ENCODE assay signal across 10 mouse cellular contexts in the genomic region with DNA sequence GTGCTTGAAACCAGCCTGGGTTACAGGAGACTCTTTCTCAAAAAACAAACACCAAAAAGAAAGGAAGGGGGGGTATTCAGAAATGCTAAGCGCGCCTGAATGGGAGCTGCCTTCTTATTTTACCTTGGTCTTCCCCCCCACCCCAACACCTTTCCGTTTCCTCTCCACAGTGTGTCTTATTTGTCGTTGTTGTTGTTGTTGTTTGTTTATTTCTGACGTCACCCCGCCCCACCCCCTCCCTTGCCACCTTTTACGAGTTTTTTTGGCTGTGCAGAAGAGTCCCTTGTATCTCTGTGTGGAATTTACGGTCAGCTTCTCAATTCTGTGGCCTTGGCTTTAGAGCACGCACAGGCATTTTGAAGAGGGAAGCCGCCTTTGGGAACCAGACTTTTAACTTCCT. TPM values are rescaled to one million over a fixed set of nuclear protein-coding genes. Genes with fewer than 3 reads are reported as not detected.
A peak's percentile ranks its signal among the peaks of the same experiment; 100 is the strongest.
DNase-seq lines count a peak whose midpoint lies in the region; ATAC-seq lines count a peak whose summit lies in the region.
"Had no signal": no experiment of that assay in that cellular context is flagged by ENCODE, and none has a peak within 500 bp of the region (broad histone marks: within the 10 kb centered on the region; RNA-seq: fewer than 3 reads in every experiment).

No protein-coding gene starts in this region.

- intact Hi-C loops in heart, postnatal 36 days (cut with DNase I): loop anchor here (2.0 kb wide), 2 partner anchors 25 to 77 kb away; no protein-coding TSS in a partner anchor

- H3K4me2 ChIP-seq in heart, embryonic 14.5 days (ENCODE audit: low read length): peak overlapping the region; percentile 83
- peak overlapping the region; percentile 98 for H3K4me2 ChIP-seq in embryonic facial prominence, embryonic 14.5 days (ENCODE audit: low read depth, low read length)
- H3K4me2 ChIP-seq in liver, embryonic 15.5 days: peak overlapping the region; percentile 86

- H3K27me3 ChIP-seq in heart, embryonic 14.5 days (ENCODE audit: control insufficient read depth, insufficient read depth, low read length): no peaks in the 10 kb centered on the region
- no peaks in the 10 kb centered on the region for H3K27me3 ChIP-seq in embryonic facial prominence, embryonic 14.5 days (replicated peaks; ENCODE audit: control insufficient read depth, insufficient read depth, low read length)
- H3K27me3 ChIP-seq in liver, embryonic 15.5 days: no peaks in the 10 kb centered on the region

- H3K27ac ChIP-seq in heart, embryonic 14.5 days (replicated peaks in 1 of 2; ENCODE audit: control insufficient read depth in 1 of 2, insufficient read depth in 1 of 2, low read depth in 2 of 2, low read length in 2 of 2): no peak overlapping the region
- no peak overlapping the region for H3K27ac ChIP-seq in embryonic facial prominence, embryonic 14.5 days (replicated peaks; ENCODE audit: low read depth, low read length)
- H3K27ac ChIP-seq in liver, embryonic 15.5 days (replicated peaks): no peak overlapping the region

- H3K9ac ChIP-seq in heart, embryonic 14.5 days (ENCODE audit: low read length): peak overlapping the region; percentile 60; the same call in 1 of the 2 replicates
- peak overlapping the region; percentile 70 for H3K9ac ChIP-seq in embryonic facial prominence, embryonic 14.5 days (ENCODE audit: low read depth, low read length)
- peak overlapping the region; percentile 6; the same call in 1 of the 2 replicates for H3K9ac ChIP-seq in liver, embryonic 15.5 days

- H3K4me1 ChIP-seq in heart, embryonic 14.5 days (ENCODE audit: control insufficient read depth in 2 of 2, insufficient read depth in 2 of 2, low read length in 2 of 2): no peaks in the 10 kb centered on the region; a peak in 2 of 4 replicates
- H3K4me1 ChIP-seq in embryonic facial prominence, embryonic 14.5 days (ENCODE audit: control insufficient read depth, insufficient read depth, low read length): peaks cover 9% of the 10 kb centered on the region; the same call in 1 of the 2 replicates
- peaks cover 25% of the 10 kb centered on the region for H3K4me1 ChIP-seq in liver, embryonic 15.5 days (replicated peaks)

- WGBS in heart, embryonic 14.5 days: 71% methylated on average over 10 of the region's 10 CpGs
- 69% methylated on average over 10 of the region's 10 CpGs for WGBS in embryonic facial prominence, embryonic 14.5 days
- WGBS in liver, embryonic 15.5 days (ENCODE audit: insufficient replicate concordance): 35% methylated on average over 10 of the region's 10 CpGs

- H3K4me3 ChIP-seq in heart, embryonic 14.5 days (ENCODE audit: control insufficient read depth in 1 of 2, insufficient read depth in 1 of 2, low read depth in 1 of 2, low read length in 2 of 2): peak overlapping the region; percentile 48 to 58; a peak in 2 of 4 replicates
- peak overlapping the region; percentile 52 for H3K4me3 ChIP-seq in embryonic facial prominence, embryonic 14.5 days (ENCODE audit: low read depth, low read length)
- H3K4me3 ChIP-seq in liver, embryonic 15.5 days (replicated peaks): peak overlapping the region; percentile 60

- no peaks in the 10 kb centered on the region for H3K9me3 ChIP-seq in heart, embryonic 14.5 days (ENCODE audit: control insufficient read depth, low read length)
- H3K9me3 ChIP-seq in embryonic facial prominence, embryonic 14.5 days (ENCODE audit: control insufficient read depth, low read length): no peaks in the 10 kb centered on the region
- no peaks in the 10 kb centered on the region for H3K9me3 ChIP-seq in liver, embryonic 15.5 days (replicated peaks)

- H3K36me3 ChIP-seq in heart, embryonic 14.5 days (ENCODE audit: control insufficient read depth, insufficient read depth, low read length): no peaks in the 10 kb centered on the region
- no peaks in the 10 kb centered on the region for H3K36me3 ChIP-seq in embryonic facial prominence, embryonic 14.5 days (ENCODE audit: control insufficient read depth, insufficient read depth, low read length)
- no peaks in the 10 kb centered on the region for H3K36me3 ChIP-seq in liver, embryonic 15.5 days (replicated peaks)

- no peak for DNase-seq in heart, postnatal 36 days
- peak; percentile 70 for DNase-seq in CD4-positive, CD25-positive, alpha-beta regulatory T cell, adult 2 months (ENCODE audit: low read depth, low spot score)
- no peak for DNase-seq in embryonic facial prominence, embryonic 14.5 days (ENCODE audit: low spot score)
- DNase-seq in right cerebral cortex, postnatal 10 days (ENCODE audit: low spot score in 2 of 2): no peak
- no peak for DNase-seq in gastrocnemius, postnatal 10 days
- DNase-seq in spleen, postnatal 14 days (ENCODE audit: low spot score in 2 of 2): no peak

- ATAC-seq in heart, embryonic 14.5 days (ENCODE audit: insufficient number of reproducible peaks, insufficient read depth, low FRiP score, low read depth): no peak
- ATAC-seq in embryonic facial prominence, embryonic 14.5 days (ENCODE audit: low read depth): no peak
- no peak for ATAC-seq in liver, embryonic 15.5 days (ENCODE audit: insufficient read depth)

RNA-seq across cellular contexts. Expression of a gene that starts 1.1 kb away (rescaled TPM):
- 1.4 and 1.6 TPM in 2 replicates for polyA plus RNA-seq in heart, embryonic 14.5 days (2014; fragmentation: Nextera tagmentation; extraction: Ambion mirVana)
- total RNA-seq in heart, postnatal 36 days (2021): 1 to 10 TPM; 3.6 to 4.4 TPM
- polyA plus RNA-seq in embryonic facial prominence, embryonic 14.5 days (2014; fragmentation: Nextera tagmentation; extraction: Ambion mirVana): 2.1 and 2.5 TPM in 2 replicates
- polyA plus RNA-seq in liver, embryonic 15.5 days (2015; fragmentation: Nextera tagmentation; extraction: Ambion mirVana): 6.6 and 7.5 TPM in 2 replicates
- total RNA-seq in gastrocnemius, postnatal 10 days (2021): 1 to 10 TPM; 2.1 to 2.9 TPM

RNA-seq across cellular contexts. Expression of a gene that starts 5.5 kb away (rescaled TPM):
- polyA plus RNA-seq in heart, embryonic 14.5 days (2014; fragmentation: Nextera tagmentation; extraction: Ambion mirVana): 7.2 and 9.4 TPM in 2 replicates
- 1 to 10 TPM; 2.0 to 2.4 TPM for total RNA-seq in heart, postnatal 36 days (2021)
- 11.5 and 14.6 TPM in 2 replicates for polyA plus RNA-seq in embryonic facial prominence, embryonic 14.5 days (2014; fragmentation: Nextera tagmentation; extraction: Ambion mirVana)
- 4.3 and 4.6 TPM in 2 replicates for polyA plus RNA-seq in liver, embryonic 15.5 days (2015; fragmentation: Nextera tagmentation; extraction: Ambion mirVana)
- 1 to 10 TPM; 4.4 to 5.3 TPM for total RNA-seq in gastrocnemius, postnatal 10 days (2021)

RNA-seq across cellular contexts. Expression of a gene that starts 55.9 kb away (rescaled TPM):
- polyA plus RNA-seq in heart, embryonic 14.5 days (2014; fragmentation: Nextera tagmentation; extraction: Ambion mirVana): not detected in 2 replicates
- not detected for total RNA-seq in heart, postnatal 36 days (2021)
- polyA plus RNA-seq in embryonic facial prominence, embryonic 14.5 days (2014; fragmentation: Nextera tagmentation; extraction: Ambion mirVana): 0.10 TPM in 1 of 2 replicates, not detected in the other
- polyA plus RNA-seq in liver, embryonic 15.5 days (2015; fragmentation: Nextera tagmentation; extraction: Ambion mirVana): 0.05 TPM in 1 of 2 replicates, not detected in the other
- not detected for total RNA-seq in gastrocnemius, postnatal 10 days (2021)

RNA-seq across cellular contexts. Expression of a gene that starts 56.6 kb away (rescaled TPM):
- not detected in 2 replicates for polyA plus RNA-seq in heart, embryonic 14.5 days (2014; fragmentation: Nextera tagmentation; extraction: Ambion mirVana)
- total RNA-seq in heart, postnatal 36 days (2021): not detected
- polyA plus RNA-seq in embryonic facial prominence, embryonic 14.5 days (2014; fragmentation: Nextera tagmentation; extraction: Ambion mirVana): not detected in 2 replicates
- not detected in 2 replicates for polyA plus RNA-seq in liver, embryonic 15.5 days (2015; fragmentation: Nextera tagmentation; extraction: Ambion mirVana)
- not detected for total RNA-seq in gastrocnemius, postnatal 10 days (2021)
- total RNA-seq: ES-E14; left cerebral cortex, postnatal 36 days had no signal

Comparison
In these comparisons a context has a peak if more than half of its experiments do, and no peak if none do; other contexts are left out.
1. H3K9ac ChIP-seq: peak in every context shown above with its lines; median percentile 70 in embryonic facial prominence, embryonic 14.5 days; 60 in heart, embryonic 14.5 days; 6 in liver, embryonic 15.5 days.